Mouse (Mus musculus) left cerebral cortex, adult 18-20 months (tissue): ENCODE data around the gene Tet3. TPM values are rescaled to one million over a fixed set of nuclear protein-coding genes. Genes with fewer than 3 reads are reported as not detected.

ENCODE experiments used
- DNase-seq, 2 experiments: peaks; one replicate each; pipeline ENCODE4 v3.0.0; 2021 to 2022; ENCODE audit warnings: low spot score in 2 of 2, mixed read lengths in 1 of 2
- total RNA-seq, 2 experiments: library from RNA; stranded (reverse); gene quantifications; 2 replicates each; pipeline ENCODE4 v1.2.3; 2021

Gene Tet3
- total RNA-seq, 2 experiments from 2014 or later: 60.8 to 75.9 TPM

DNA sequence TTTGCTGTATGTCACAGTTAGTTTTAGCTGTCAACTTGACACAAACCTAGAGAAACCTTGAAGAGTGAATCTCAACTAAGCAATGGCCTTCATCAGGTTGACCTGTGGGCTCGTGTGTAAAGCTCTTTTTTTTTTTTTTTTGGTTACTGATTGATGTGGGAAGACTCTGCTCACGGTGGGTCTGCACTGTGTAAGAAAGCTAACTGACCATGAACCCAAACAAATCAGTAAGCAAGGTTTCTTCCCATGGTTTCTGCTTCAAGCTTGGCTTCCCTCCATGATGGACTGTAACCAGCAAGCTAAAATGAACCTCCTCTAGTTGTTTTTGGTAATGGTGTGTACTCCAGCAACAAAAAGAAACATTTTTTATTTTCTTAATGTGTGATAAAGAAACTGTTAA lies 20.3 kb upstream of the Tet3 start:
- DNase-seq: no peak

DNA sequence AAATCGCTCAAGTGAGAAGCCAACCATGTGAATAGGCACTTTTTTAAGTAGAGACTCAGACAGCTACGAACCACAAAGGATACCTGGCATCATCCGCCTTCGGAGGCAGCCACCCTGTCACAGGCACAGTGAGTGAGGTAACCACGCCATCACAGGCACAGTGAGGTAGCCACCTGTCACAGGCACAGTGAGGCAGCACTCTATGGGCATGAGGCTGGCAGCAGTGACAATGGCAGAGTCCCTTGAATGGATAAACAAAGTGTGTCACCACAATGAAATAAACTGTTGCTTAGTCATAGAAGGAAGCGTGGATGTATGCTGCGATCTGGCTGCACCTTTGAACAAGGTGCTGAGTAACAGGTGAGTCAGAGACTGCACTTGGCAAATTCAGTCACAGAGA lies 19.7 kb upstream of the Tet3 start:
- DNase-seq: no peak

- DNase-seq: no peak
These were observed 19.3 kb upstream of the Tet3 start for GRCm38 (mm10) chr6:83478217-83478616.

DNA sequence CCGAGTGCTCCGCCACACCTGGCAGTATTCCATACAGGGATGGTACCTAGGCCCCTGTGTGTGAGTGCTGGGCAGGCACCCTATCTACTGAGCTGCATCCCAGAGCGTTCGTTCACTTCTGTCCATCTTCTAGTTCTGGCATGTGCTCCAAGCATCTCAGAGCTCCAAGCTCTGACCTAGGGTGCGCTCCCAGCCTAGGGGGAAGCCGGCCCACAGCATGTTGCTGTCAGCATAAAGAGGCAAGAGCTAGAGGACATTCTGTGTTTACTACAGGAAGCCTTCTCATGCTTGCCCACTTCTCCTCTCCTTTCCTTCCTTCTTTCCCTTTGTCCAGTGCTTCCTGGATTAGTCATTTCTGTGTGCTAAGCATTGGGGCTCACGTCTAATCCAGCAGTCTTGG lies 16.5 kb upstream of the Tet3 start:
- DNase-seq: no peak

DNA sequence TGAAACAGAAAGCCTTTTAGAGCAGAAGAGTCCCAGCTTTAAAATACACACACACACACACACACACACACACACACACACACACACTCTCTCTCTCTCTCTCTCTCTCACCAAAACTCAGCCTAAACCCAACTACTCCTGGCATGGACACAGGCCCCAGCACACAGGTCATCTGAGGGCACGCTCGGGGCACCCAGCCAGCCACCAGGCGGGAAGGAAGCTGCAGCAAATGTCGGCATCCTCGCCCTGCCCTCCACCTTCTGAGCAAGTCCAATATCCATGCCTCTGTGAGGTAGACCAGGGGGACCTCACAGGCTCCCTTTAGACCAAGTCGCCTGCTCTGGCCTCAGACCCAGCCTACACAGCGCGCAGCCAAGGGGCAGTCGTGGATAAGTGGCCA lies 14.4 kb upstream of the Tet3 start:
- no peak for DNase-seq

DNA sequence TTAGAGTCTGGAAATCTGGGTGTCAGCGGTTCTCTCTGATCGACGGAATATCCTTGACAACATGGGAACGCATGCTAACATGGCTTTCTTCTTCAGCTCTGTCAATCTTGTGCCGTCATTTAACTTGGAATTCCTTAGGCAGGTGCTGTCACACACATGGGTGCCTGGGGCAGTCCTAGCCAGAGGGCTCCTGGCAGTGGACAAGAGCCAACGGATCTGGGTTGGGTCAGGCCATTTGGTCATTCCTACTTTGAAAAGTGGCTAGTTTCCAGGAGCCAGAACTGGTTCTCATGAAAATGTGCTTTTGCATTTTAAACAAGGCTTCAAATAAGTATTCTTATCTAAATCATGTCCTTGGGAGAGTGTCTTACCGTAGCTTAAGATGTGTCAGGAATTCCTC lies 12.9 kb upstream of the Tet3 start:
- DNase-seq: no peak

DNA sequence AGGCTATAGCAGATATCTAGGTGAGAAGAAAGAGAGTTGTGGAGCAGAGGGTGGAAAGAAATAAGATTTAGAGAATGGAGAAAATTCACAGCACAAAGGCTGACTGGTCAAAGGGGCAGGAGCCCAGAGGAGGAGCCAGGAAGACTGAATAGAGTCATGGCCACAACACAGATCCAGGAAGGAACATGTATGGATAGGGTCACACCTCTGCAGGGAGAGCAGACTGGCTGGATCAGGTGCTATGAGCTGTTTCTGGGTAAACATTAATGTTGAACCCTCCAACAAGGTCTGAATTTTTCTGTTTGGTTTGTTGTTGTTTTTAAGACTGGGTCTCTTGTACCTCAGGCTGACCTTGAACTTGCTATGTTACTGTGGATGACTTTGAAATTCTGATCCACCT lies 5.1 kb upstream of the Tet3 start:
- no peak for DNase-seq

DNA sequence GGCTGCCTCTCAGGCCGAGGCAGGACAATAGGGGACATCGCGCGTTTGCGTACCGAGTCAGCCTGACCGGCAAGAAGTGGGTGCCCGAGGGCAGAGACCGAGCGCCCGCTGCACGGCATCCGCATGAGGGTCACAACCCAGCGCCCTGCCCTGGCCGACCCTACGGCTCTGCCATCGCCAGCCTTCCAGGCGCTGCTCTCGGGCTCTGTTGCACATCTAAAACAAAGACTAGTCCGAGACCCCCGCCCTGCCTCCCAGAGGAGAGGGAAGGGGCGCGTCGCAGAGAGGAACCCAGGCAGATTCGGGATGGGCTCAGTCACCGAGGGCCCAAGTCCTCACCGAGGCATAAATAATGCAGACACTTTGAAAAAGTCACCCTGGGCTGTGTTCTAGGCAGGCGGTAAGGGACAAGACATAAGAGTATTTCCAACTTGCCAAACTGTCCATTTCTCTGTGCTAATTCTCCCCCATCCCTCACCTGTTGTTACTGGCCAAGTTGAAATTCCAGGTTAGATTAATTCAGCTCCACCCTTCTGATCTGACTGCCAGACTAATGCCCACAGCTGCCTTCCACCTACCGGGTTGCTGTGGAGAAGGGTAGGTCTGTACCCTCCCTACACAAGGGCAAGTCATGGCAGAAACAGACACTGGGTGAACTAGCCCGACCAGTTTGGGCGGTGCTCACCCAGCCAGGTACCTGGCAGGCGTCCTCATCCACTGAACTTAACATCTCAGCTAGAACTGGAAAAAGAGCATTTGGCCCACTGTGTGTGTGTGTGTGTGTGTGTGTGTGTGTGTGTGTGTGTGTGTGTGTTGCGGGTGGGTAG lies 1.7 kb downstream of the Tet3 start:
- no peak for DNase-seq

DNA sequence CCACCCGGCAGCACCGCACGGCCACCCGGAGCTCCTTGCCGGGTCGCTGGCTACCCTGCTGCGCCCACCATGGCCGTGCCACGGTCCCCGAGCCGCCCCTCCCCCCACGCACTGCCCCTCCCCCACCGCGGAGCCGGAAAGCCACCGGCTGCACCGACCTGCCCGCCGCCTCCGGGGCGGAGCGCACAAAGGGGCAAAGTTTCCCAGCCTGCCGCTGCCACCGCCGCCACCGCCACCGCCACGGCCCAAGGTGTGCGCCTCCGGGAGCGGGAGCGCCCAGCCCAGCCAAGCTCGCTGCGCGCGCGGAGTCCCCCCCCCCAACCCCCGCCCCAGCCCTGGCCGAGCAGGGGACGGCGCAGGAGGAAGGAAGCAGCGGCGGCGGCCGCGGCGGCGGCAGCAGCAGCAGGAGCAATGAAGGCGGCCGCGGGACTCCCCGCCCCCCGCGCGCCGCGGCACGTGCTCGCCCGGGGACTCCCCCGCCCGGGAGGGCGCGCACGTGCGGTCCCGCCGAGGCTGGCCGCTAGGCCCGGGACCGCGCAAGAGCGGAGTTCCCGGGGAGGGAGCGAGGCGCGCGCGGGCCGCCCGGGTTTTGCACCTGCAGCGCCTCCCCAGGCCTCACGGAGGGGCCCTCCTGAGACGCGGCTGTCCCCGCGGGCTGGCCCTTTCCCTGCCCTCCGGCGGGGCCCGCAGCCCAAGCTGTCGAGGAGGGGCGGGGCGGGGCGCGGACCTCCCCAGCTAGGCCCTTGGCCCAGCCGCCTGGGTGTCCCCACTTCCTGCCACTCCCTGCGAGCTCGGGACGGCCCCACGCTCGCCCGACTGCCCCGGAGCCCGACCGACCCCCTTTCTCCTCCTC lies 2.5 kb downstream of the Tet3 start:
- peak in 1 of 2 experiments; percentile 59 for DNase-seq

- DNase-seq: no peak
These were observed 3.4 kb downstream of the Tet3 start for GRCm38 (mm10) chr6:83455328-83456130.

DNA sequence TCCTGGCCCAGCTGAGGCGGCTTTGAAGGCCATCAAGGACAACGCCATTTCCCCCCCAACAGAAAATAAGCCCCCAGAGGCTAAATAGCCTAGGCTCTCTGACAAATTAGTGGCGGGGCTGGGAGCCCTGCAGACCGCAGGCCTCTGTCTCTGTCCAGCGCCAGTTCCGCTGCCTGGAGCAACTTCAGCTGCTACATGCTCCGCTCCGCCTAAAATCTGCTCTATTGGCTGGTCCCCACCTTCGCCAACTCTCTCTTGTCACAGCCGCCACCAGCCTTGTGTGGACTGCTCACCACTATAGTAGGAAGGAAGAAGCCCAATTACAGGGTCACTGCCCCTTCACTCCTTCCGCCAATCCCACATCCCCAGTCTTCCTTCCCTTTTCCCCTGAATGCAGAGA lies 5.2 kb downstream of the Tet3 start:
- DNase-seq: no peak

DNA sequence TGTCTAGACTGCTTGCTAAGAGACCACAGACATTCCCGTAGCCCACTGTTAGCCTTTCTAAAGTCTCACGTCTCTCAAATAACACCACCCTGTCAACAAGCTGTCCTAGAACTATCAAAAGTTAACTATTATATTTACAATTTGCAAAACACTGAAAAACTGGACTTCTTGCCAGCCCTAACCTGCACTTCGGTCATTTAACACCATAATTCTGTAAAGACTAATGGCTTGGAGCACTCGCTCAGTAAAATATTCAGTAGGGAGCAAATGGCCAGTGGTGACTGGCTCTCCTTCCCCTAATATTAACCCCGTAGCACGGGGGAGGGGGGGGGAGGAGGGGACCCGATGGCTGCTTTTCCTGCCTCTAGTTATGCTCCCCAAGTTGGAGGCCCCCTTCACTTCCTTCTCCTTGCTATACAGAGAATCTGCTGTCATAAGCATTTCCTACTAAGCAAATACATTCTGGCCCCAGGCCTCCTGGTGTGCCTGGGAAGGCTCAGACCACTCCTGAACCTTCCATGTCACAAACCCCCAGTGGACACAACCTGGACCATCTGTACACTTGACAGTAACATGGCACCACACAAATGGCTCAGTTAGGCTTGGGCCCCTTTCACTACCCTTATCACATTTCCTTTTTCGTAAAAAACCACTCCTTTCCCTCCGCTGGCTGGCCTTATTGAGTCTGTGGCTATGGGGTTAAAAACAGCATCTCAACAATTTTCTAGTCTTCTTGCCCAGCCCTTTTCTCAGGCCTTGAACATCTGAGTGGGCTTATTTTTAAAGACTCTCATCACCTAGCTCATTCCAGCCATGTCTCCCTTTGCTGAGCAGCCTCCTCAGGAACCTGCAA lies 8.2 kb downstream of the Tet3 start:
- DNase-seq: no peak

GRCm38 (mm10) chr6:83449440-83449839 lies 9.4 kb downstream of the Tet3 start:
- no peak for DNase-seq

DNA sequence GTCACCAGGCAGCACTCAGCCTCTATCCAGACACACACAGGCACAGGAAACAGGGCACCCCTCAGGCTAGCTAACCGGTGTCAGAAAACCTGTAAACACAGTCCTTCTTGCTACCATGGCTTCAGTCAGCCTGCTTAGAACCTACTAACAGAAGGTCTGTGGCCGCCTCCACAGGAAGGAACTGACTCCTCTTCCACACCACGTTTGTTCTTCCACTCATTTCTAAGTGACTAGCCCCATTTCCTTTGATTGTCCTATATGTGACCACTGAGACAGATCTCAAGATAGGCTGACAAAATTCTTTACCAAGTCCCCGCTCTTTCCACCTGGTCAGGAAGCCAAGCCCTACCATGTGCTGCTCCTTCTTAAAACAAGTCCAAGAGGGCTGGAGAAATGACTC lies 10.0 kb downstream of the Tet3 start:
- no peak for DNase-seq

GRCm38 (mm10) chr6:83447031-83447430 lies 11.9 kb downstream of the Tet3 start:
- no peak for DNase-seq

GRCm38 (mm10) chr6:83445796-83446195 lies 13.1 kb downstream of the Tet3 start:
- no peak for DNase-seq

GRCm38 (mm10) chr6:83443441-83444340 lies 15.2 kb downstream of the Tet3 start:
- DNase-seq: peak; percentile 50 to 57

- no peak for DNase-seq
These were observed 16.2 kb downstream of the Tet3 start for GRCm38 (mm10) chr6:83442639-83443038.

- DNase-seq: peak; percentile 85 to 93
These were observed 17.4 kb downstream of the Tet3 start for GRCm38 (mm10) chr6:83441259-83442061.
